Mouse (Mus musculus) CD4-positive, CD25-positive, alpha-beta regulatory T cell, adult 2 months (primary cell): ENCODE measurements at regions not wholly inside any gene's neighbourhood (a gene's known extent, or its start where the extent isn't known, plus 50 kb on each side); places are given as distances from the start of the nearest gene placed in this dataset.
A peak's percentile ranks its signal among the peaks of the same experiment; 100 is the strongest.
"Not testable (repeated sequence)": the region's sequence is repeated elsewhere in the genome, so short reads cannot be mapped to it uniquely, and the experiment has no call there.

ENCODE experiments used
- DNase-seq: peaks from one replicate; pipeline ENCODE4 v3.0.0-alpha.2; 2012; ENCODE audit warnings: low read depth, low spot score

- not testable (repeated sequence) for DNase-seq
Measured at GRCm38 (mm10) chr17:13432256-13432655, 77.9 kb downstream of the Tcp10c start.

DNA sequence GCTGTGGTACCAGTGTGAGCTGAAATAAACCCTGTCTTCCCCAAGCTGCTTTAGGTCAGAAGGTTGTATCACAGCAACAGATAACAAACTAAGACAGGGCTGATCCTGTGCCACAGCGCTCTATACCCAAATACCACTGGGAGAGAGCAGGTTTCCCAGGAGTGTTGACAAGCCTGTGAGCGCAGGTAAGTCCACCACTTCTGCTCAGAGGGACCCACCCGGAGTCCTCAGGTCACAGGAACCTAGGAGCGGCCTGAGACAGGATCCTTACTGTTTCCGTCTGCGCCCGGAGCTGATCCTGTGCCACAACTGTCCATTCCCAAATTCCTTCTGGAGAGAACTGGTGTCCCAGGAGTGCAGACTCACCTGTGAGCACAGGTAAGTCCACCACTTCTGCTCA lies 79.8 kb downstream of the Tcp10c start:
- not testable (repeated sequence) for DNase-seq

DNA sequence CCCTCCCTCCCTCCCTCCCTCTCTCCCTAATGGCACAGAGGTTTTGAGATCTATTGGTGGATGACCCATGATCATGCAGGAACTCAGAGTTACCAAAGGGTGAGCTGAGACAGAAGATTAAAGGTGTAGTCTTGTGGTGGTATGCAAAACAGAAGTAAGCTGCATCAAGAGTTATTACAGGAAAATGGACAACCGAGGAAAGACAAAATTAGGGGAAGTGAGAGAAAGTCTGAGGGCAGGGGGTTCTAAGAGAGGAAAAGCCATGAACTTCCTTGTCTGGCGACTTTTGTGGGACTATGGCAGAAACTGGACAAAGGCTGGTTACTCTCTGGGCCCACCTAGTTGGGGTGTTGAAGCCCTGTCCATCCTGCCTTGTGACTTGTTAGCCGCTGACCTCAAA lies 84.4 kb downstream of the Tcp10c start:
- DNase-seq, result not testable (repeated sequence)

DNA sequence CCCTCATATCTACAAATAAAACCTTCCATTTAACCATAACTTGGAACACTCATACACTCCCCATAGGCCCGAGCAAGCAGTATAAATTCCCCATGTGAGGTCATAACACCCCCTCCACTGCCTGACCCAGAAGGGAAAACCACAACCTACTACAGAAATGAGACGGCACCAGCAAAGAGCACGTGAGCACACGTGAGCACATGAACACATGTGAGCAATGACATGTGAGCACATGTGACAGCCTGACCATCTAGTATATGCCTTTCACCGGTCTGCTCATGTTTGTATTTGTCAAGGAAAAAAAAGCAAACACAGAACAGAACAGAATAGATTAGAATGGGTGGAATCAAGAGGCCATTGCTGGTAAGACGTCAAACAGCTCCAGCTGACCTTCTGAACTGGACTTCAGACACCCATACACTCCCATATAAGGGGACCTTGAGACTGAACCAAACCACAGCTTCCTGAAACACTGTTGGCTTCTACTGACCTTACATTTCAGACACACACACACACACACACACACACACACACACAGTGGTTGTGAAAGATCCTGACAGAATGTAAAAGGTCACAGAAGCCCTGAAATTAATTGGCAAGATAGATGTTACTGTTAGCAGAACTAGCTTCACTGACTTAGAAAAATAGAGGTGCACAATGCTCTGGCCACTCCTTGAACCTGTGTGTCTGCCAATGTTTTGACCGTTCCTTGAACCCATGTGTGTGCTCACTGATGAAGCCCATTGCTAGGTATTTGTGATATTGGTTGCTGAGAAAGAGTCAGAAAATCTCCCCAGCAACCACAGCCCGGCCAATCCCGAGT lies 86.5 kb downstream of the Tcp10c start:
- DNase-seq, result not testable (repeated sequence)

DNA sequence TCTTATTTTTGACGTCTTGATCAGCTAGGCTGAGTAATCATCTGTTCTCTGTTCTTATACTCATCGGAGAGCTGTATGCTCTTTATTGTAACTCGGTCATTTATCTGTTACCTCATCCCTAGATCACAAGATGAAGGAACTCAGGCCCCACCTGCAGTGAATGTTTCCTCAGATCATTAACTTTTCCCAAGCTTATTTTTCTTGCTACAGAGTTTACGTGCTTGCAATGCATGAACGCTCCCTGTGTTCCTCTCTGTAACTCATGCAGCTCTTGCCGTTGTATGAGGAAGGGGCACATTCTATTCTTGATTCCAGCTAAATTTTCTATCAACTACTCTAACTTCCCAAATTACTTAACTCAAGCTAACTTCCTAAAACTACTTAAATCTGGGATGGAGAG lies 87.9 kb downstream of the Tcp10c start:
- DNase-seq, result not testable (repeated sequence)

GRCm38 (mm10) chr17:13456869-13457600 lies 102.7 kb downstream of the Tcp10c start:
- not testable (repeated sequence) for DNase-seq

DNA sequence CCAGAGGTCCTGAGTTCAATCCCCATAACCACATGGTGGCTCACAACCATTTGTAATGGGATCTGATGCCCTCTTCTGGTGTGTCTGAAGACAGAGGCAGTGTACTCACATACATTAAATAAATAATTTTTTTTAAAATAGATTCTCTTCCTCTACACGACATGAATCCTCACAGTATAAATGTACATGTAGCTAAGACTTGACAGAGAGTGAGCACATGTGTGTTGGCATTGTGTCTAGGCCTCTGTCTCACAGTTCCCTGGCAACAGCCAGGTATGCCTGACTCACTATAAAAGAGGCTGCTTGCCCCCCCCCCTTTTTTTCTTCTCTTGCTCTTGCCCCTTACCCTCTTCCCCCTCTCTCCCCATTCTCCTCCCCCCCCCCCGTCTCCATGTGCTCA lies 103.6 kb downstream of the Tcp10c start:
- not testable (repeated sequence) for DNase-seq

- not testable (repeated sequence) for DNase-seq
Measured at GRCm38 (mm10) chr17:13458814-13459213, 104.4 kb downstream of the Tcp10c start.

DNA sequence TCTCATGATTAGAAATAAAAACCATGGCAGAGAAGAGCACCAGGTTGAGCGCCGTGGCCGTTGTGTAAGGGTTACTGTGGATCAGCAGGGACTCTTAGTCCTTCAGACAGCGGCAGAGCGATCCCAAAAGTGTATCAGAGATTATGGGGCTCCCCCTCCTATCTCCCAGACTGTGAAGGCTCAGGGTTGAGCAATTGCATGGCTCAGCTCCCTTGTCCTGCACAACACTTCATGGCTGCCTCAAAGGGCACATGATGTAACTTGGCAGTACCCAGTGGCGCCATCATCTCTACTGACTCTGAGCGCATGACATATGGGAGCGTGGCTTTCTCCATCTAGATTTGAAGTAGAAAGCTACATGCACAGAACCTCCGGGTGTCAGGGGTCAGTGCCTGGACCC lies 108.3 kb downstream of the Tcp10c start:
- not testable (repeated sequence) for DNase-seq

DNA sequence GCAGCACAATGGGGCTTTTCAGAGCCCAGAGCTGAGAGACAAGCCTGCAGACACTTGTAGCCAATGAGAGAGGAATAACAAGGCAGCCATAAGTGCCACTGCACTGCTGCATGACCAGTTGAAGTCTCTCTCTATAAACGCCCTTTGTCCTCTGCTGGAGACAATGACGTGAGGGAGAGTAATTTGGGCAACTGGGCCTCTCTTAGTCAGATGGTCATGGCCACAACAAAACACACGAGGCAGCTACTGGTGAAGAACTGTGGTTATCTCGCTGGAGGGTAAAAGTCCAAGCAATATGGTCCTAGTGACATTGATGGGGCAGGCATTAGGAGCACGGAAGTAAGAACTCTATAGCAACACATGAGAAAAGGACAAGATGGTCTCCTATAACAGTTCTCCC lies 111.5 kb downstream of the Tcp10c start:
- DNase-seq, result not testable (repeated sequence)

DNA sequence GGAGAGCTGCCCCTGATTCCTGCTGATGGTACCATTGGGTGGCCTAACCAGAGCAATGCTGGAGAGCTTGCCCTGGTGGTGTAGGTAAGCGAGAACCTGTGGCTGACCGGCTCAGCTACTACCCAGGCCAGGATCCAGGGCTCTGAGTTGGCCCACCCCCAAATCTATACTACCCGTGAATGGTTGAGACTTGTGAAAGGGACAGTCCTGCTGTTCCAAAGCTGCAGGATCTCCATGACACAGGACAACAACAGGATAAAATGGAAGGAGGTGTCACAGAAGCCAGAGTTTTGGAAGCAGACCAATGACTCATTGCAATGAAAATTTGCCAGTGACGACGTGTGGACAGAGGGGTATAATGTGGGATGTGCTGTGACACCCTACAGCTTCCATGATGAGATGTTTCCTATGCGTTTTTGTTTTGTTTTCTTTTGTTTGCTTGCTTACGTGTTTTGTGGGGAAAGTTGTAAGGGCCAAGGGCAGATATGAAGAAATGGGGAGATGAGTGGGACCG lies 115.6 kb downstream of the Tcp10c start:
- not testable (repeated sequence) for DNase-seq

GRCm38 (mm10) chr17:13472460-13473062 lies 118.2 kb downstream of the Tcp10c start:
- peak; percentile 79 for DNase-seq

DNA sequence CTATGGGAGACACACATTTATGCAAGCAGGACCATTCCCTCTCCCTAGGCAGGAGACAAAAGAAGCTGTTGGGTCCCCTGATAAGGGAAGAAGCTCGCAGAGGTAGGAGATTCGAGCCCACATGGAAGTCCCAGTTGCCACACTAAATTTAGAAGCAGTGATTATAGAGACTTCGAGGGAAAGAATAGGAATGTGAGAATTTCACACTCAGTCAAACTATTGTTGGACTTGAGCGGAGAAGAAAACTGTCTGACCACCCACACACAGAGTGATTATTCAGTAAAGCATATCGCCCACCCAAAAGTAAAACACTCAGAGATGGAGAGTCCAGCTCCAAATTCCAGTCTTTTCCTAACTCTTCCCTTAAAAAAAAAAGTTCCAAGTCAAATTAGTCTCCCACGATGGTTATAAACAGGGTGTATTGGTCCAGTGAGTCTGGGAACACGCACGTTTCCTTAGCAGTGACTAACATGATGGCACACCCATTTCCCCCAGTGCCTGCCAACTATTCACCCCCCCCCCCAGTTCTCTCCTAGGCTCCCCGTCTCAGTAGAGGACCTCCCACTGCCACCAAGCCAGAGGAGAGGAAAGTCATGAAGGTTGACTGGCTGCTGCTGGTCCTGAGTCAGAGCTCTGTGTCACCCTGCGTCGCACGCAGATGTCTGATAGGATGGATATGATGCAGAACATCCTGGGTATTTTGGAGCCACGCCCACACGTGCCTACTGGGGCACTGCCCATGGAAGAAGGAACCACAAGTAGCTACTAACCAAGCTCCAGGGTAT lies 120.1 kb downstream of the Tcp10c start:
- DNase-seq, result no peak

DNA sequence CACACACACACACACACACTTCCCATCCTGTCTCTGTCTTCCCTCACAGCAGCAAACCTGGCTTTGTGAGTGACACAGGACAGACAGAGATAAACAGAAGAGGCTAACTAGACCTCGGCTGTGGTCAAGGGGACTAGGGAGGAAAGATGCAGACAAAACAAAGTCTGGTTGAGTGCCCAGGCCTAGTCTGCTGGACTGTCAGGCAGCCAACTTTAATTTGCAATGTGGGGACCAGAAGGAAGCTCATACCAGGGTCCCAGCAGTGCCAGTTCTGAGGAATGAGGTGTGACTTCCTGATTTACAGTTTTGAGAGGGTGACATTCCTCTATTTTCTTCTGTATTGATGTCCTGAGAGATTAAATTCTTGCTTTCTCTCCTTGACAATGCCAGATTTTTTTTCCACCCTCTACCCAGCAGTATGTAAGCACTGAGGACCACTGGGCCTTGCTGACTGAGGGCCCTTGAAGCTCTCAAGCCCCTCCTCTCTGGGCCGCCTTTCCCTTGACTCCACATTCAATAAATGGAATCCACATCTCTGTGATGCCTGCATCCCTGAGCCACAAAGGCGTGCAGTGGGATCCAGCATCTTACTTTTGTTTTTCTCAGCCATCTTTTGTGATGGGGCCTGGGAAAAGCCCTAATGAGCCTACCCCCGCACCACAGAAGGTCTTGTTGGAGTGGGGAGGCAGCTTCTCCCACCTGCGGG lies 124.6 kb downstream of the Tcp10c start:
- DNase-seq, result no peak

DNA sequence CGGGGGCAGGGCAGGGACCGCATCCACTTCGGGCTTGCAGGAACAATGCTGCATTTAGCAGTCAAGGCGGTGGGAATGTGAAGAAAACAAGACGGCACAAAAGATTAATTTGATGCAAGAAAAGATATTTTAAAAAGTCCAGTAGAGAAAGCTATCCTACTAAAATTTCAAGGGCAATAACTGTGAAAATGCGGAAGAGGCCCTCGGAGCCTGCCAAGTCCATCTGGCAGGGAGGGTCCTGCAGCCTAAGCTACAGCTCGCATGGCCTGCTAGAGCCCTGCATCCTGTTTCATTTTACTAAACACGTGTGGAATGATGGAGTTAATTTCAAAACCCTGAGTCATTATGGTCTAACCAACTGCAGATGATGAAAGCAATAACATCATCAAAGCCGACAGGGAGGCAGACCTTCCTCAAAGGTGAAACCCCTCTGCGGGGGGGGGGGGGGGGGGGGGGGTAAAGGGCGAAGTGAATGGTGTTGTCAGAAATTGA lies 125.2 kb downstream of the Tcp10c start:
- peak; percentile 16 for DNase-seq

- no peak for DNase-seq
Measured at GRCm38 (mm10) chr17:13481445-13482085, 127.2 kb downstream of the Tcp10c start.

DNA sequence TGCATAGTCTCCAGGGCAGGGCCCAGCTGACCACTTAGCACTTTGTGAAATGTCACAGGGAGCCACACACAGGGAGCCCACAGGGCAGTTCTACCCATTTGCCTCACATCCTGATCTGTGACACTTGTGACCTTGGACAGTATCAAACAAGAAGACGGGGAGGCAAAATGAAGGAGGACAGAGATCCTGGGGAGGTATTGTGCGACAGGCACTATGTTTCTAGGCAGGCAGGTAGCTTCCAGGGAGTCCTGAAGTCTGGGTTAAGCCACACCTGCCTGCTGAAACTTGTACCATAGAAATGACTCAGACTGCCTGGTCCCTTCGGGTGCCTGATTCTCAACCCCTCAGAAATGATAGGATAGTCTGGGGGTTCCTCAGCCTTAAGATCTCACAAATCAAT lies 127.8 kb downstream of the Tcp10c start:
- no peak for DNase-seq

- DNase-seq, result no peak
Measured at GRCm38 (mm10) chr17:13487291-13488215, 133.2 kb downstream of the Tcp10c start.
